ENCODE assay signal across 9 mouse cellular contexts in genomic region chr5:142844467-142844866, GRCm38 (mm10). TPM values are rescaled to one million over a fixed set of nuclear protein-coding genes. Genes with fewer than 3 reads are reported as not detected.
DNase-seq lines count a peak whose midpoint lies in the region; ATAC-seq and TF ChIP-seq lines count a peak whose summit lies in the region.
"Had no signal": no experiment of that assay in that cellular context is flagged by ENCODE, and none has a peak within 500 bp of the region (broad histone marks: within the 10 kb centered on the region; RNA-seq: fewer than 3 reads in every experiment).

No protein-coding gene starts in this region.

- H3K9ac ChIP-seq in hindbrain, postnatal 0 days (replicated peaks; ENCODE audit: low read length): no peak overlapping the region
- H3K9ac ChIP-seq in hindbrain, embryonic 11.5 days (ENCODE audit: low read depth, low read length): no peak overlapping the region

- H3K4me2 ChIP-seq in hindbrain, postnatal 0 days (ENCODE audit: low read depth, low read length): no peak overlapping the region
- H3K4me2 ChIP-seq in hindbrain, embryonic 11.5 days (replicated peaks; ENCODE audit: low read depth, low read length): no peak overlapping the region

- H3K27ac ChIP-seq in hindbrain, postnatal 0 days: no peak overlapping the region
- H3K27ac ChIP-seq in hindbrain, embryonic 11.5 days (ENCODE audit: low read depth, low read length): no peak overlapping the region
- no peak overlapping the region for H3K27ac ChIP-seq in embryonic facial prominence, embryonic 10.5 days (replicated peaks)
- H3K27ac ChIP-seq: forebrain, embryonic 10.5 days had no signal

- no peaks in the 10 kb centered on the region for H3K27me3 ChIP-seq in hindbrain, postnatal 0 days (ENCODE audit: insufficient read depth, low read length)
- H3K27me3 ChIP-seq in hindbrain, embryonic 11.5 days (ENCODE audit: control insufficient read depth, insufficient read depth, low read length): no peaks in the 10 kb centered on the region
- H3K27me3 ChIP-seq in embryonic facial prominence, embryonic 10.5 days (replicated peaks; ENCODE audit: low read depth, poor library complexity, severe bottlenecking): no peaks in the 10 kb centered on the region

- intact Hi-C loops in left cerebral cortex, postnatal 14 days (cut with DNase I): no loop called here

- H3K36me3 ChIP-seq in hindbrain, postnatal 0 days (ENCODE audit: insufficient read depth, low read length): no peaks in the 10 kb centered on the region
- H3K36me3 ChIP-seq in hindbrain, embryonic 11.5 days (ENCODE audit: control insufficient read depth, insufficient read depth, low read length): no peaks in the 10 kb centered on the region
- no peaks in the 10 kb centered on the region for H3K36me3 ChIP-seq in embryonic facial prominence, embryonic 10.5 days (replicated peaks)
- H3K36me3 ChIP-seq: forebrain, embryonic 10.5 days had no signal

- TF ChIP-seq CTCF in hindbrain, postnatal 0 days (IDR thresholded peaks at IDR 0.05; ENCODE audit: low read depth): peak; percentile 60

- no peaks in the 10 kb centered on the region for H3K4me1 ChIP-seq in hindbrain, postnatal 0 days (ENCODE audit: insufficient read depth, low read length)
- H3K4me1 ChIP-seq in hindbrain, embryonic 11.5 days (replicated peaks; ENCODE audit: control insufficient read depth, insufficient read depth, low read length): no peaks in the 10 kb centered on the region
- H3K4me1 ChIP-seq in embryonic facial prominence, embryonic 10.5 days: peaks cover 22% of the 10 kb centered on the region

- no peaks in the 10 kb centered on the region for H3K9me3 ChIP-seq in hindbrain, postnatal 0 days (ENCODE audit: low read length)
- H3K9me3 ChIP-seq in hindbrain, embryonic 11.5 days (ENCODE audit: control insufficient read depth, low read length): no peaks in the 10 kb centered on the region
- H3K9me3 ChIP-seq in embryonic facial prominence, embryonic 10.5 days: no peaks in the 10 kb centered on the region
- H3K9me3 ChIP-seq: forebrain, embryonic 10.5 days had no signal

- no peak for ATAC-seq in hindbrain, postnatal 0 days
- ATAC-seq in hindbrain, embryonic 11.5 days (ENCODE audit: low FRiP score): no peak

- 58% methylated on average over 8 of the region's 8 CpGs for WGBS in hindbrain, postnatal 0 days
- WGBS in hindbrain, embryonic 11.5 days: 60% methylated on average over 8 of the region's 8 CpGs
- WGBS in embryonic facial prominence, embryonic 10.5 days: 59% methylated on average over 8 of the region's 8 CpGs

- no peak for DNase-seq in hindbrain, postnatal 0 days (ENCODE audit: low spot score)
- DNase-seq in hindbrain, embryonic 11.5 days (ENCODE audit: low spot score): no peak
- DNase-seq in B cell, adult 2 months: peak; percentile 52 to 56
- peak; percentile 57 for DNase-seq in adrenal gland, postnatal 10 days
- peak; percentile 34 for DNase-seq in lung, postnatal 10 days
- no peak for DNase-seq in embryonic facial prominence, embryonic 10.5 days (ENCODE audit: low spot score)
- DNase-seq in T-cell, adult 2 months (ENCODE audit: low spot score): no peak
- DNase-seq in left cerebral cortex, postnatal 14 days (ENCODE audit: low spot score in 2 of 2): no peak

- no peak overlapping the region for H3K4me3 ChIP-seq in hindbrain, postnatal 0 days (ENCODE audit: low read length)
- H3K4me3 ChIP-seq in hindbrain, embryonic 11.5 days (ENCODE audit: low read depth, low read length): no peak overlapping the region
- no peak overlapping the region for H3K4me3 ChIP-seq in embryonic facial prominence, embryonic 10.5 days
- H3K4me3 ChIP-seq: forebrain, embryonic 10.5 days had no signal

RNA-seq across cellular contexts. Expression of gene Tnrc18, which starts 27.0 kb away (rescaled TPM):
- total RNA-seq in hindbrain, postnatal 0 days (2014; rRNA removed): 134 and 137 TPM in 2 replicates
- polyA plus RNA-seq in hindbrain, postnatal 0 days (2015; fragmentation: Nextera tagmentation; extraction: Ambion mirVana): 17.0 and 19.9 TPM in 2 replicates
- polyA plus RNA-seq in hindbrain, embryonic 11.5 days (2014; fragmentation: Nextera tagmentation; extraction: Ambion mirVana): 30.7 and 44.0 TPM in 2 replicates
- total RNA-seq in adrenal gland, postnatal 10 days (2021): 10 to 100 TPM; 77.5 to 98.6 TPM
- 21.8 and 26.5 TPM in 2 replicates for polyA plus RNA-seq in embryonic facial prominence, embryonic 10.5 days (2016; fragmentation: Nextera tagmentation; extraction: Ambion mirVana)
- 100 to 1,000 TPM; 136 to 162 TPM for total RNA-seq in left cerebral cortex, postnatal 14 days (2021)

RNA-seq across cellular contexts. Expression of gene Fbxl18, which starts 50.8 kb away (rescaled TPM):
- 68.6 and 73.8 TPM in 2 replicates for total RNA-seq in hindbrain, postnatal 0 days (2014; rRNA removed)
- 28.0 and 31.4 TPM in 2 replicates for polyA plus RNA-seq in hindbrain, postnatal 0 days (2015; fragmentation: Nextera tagmentation; extraction: Ambion mirVana)
- 12.1 and 14.5 TPM in 2 replicates for polyA plus RNA-seq in hindbrain, embryonic 11.5 days (2014; fragmentation: Nextera tagmentation; extraction: Ambion mirVana)
- 10 to 100 TPM in 1 of 2 experiments, 1 to 10 TPM in 1; 9.4 to 12.7 TPM for total RNA-seq in adrenal gland, postnatal 10 days (2021)
- 25.6 and 25.9 TPM in 2 replicates for polyA plus RNA-seq in embryonic facial prominence, embryonic 10.5 days (2016; fragmentation: Nextera tagmentation; extraction: Ambion mirVana)
- 10 to 100 TPM; 34.2 to 34.4 TPM for total RNA-seq in left cerebral cortex, postnatal 14 days (2021)

Comparison
In these comparisons a context has a peak if more than half of its experiments do, and no peak if none do; other contexts are left out.
1. DNase-seq: peak in B cell, adult 2 months (2 of 2), adrenal gland, postnatal 10 days (single experiment) and lung, postnatal 10 days (single experiment); none in hindbrain, postnatal 0 days (single experiment), hindbrain, embryonic 11.5 days (single experiment), embryonic facial prominence, embryonic 10.5 days (single experiment), T-cell, adult 2 months (single experiment) and left cerebral cortex, postnatal 14 days (0 of 2).